Mouse (Mus musculus) retina, postnatal 7 days (tissue): Measurements from ENCODE around the gene 1190005I06Rik.
A peak's percentile ranks its signal among the peaks of the same experiment; 100 is the strongest.

Experiments
- DNase-seq: peaks from one replicate; pipeline ENCODE4 v3.0.0-alpha.2; 2012; ENCODE audit warnings: low read depth, low spot score

Gene 1190005I06Rik

DNA sequence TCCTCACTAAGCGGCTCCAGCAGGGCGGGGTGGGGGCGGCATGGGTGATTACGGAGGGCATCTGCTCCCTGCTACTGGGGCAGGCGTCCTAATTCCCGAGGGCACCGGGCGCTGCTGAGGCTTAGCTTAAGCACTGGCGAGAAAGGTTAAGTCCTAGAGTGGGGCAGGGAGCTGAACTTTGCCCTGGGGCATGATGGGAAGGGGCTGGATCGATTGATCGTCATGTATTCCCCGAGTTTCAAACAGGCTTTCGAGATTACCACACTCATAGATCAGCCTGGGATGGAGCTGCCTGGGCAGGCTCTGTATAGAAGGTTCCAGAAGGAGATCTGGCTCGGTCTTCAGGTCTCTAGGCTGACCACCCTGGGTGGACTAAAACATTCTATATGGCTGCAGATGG, 25.3 kb downstream of the 1190005I06Rik start:
- DNase-seq = no peak

DNA sequence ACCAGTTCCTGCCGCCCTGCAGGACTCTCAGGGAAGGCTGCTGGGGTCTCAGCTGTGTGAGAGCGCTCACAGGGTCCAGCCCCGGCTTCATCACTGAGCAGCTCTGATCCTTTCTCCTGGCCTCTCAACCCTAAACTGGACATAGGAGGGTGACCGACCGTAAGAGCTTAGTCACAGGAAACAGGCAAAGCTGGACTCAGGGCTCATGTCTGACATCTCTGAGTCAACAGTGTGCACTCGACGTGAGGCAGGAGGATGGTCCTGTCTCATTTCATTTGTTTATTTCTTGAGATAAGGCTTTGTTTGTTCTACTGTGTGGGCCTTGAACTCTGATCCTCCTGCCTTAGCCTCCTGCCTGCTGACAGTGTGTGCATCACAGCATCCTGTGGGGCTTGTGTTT, 27.0 kb downstream of the 1190005I06Rik start:
- no peak for DNase-seq

DNA sequence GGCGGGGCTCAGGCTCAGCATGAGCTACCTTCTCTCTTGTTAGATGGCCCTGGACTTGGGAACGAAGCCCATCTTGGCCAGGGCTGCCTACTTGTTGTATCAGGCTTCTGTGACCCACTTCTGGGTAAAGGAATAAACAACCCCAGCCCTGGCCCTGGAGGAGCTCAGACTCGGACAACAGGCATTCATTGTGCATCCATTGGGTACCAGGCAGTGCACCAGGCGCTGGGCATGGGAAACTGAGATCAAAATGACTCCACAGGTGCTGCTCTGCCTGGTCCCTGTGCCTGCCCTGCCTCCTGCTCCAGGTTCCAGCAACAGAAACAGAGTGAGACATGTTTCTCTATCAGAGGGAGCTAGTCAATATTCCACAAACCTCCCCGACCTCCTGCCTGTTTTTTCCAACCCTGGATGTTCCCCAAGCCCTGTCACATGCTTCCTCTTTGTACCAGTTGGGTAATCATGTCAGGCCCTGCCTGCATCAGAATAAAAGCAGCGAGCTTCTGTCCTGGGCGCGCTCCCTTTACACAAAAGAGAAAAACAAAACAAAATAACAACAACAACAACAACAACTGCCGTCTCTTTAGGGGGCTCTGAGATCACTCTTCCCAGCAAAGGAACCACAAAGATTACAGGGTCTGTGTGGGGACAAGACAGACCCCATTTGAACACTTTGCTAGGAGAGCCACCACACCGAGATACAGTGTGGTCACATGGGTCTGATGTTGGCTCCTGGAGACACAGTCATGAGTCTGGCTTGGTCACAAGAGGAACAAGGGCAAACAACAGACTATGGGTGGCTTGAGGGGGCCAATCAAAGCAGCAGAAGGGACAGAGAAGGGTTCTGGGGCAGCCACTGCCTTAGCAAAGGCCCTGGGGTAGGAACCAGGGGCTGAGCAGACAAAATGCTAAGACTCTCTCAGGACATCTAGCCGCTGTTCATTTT, 27.9 kb downstream of the 1190005I06Rik start:
- DNase-seq = no peak

DNA sequence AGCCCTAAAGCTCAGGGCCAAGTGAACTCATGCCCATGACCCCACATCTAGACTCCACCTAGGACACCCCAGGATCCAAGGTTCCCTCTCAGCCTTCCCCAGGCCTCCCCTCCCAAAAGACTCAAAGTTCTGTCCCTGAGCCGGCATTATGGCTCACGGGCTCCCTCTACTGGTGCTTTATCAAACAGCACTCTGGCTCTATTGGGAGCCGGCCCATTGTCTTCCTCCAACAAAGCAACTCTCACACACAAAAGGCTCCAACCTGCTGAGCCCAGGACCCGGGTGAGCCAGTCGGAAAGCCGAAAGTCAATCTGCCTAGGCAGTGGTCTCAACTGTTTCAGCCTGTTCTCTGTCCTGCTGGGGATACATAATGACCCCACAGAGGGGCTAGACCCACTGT, 29.3 kb downstream of the 1190005I06Rik start:
- no peak for DNase-seq

DNA sequence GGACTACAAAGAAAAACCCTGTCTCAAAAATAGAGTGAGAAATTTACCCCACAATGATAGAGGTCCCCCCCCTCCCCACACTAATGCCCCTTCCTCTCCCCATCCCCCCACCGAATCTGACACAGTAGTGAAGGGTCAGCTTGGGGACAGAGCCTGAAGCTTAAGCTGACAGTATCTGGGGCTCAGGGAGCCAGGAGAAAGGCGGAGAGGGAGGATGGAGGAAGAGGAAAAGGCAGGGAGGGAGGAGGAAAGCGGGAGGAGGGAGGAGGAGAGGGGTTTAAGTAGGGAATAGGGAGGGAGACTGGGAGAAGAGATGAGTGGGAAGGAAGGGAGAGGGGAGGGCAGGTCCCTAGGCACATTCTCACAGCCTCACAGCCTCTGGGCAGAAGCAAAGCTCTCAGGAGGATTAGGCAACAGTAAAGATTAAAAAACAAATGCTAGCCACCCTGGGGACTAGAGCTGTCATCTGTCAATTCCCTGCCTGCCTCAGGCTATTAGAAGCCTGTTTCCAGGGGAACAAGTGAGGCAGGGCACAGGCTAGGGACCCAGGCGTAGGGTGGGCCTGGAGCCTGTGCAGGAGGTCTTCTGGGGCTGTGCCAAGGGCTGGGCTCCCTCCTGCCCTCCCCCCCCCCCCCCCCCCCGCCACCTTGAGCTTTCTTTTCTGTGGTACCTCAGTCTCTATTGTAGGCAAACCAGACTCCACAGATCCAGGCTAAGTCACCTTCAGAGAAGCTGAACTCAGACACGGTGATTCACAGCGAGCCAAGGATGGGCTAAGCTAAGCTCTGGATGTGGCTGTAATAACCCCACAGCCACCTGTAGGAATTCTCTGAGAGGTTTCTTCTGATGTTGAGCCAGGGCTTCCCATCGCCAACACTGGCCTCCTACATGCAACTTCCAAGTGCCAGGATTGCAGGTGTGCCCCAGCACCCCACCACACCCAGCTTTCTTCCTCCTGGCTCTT, 30.5 kb downstream of the 1190005I06Rik start:
- DNase-seq = no peak

DNA sequence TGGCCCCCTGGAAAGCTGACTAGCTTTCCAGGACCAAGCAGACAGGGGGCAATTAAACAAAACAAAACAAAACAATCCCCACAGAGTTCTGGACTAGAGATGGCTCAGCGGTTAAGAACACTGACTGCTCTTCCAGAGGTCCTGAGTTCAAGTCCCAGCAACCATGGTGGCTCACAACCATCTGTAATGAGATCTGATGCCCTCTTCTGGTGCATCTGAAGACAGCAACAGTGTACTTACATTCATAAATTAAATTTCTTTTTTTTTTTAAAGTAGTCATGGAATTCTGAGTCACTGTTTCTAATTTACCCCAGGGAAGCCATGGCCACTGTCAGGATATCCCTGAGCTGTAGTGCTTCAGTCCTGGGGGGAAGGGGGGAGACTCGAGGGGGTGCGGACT, 32.9 kb downstream of the 1190005I06Rik start:
- no peak for DNase-seq

DNA sequence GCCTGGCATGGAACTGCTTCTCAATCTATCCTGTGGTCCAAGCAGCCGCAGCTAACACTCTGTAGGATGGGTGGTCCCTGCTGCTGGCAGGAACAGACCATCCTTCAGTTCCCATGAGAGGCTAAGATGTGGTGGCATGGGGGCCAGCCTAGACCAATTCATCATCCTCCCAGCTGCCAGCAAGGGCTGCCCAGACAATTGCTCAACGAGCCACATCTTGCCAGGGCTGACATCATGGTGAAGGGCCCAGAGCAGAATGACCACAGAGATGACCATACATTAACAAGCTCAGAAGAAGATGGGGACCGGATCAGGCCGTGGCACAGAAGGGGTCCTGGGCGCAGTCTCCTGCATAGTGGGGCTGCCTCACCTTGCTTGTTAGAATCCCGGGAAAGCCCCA, 36.6 kb downstream of the 1190005I06Rik start:
- DNase-seq = no peak

DNA sequence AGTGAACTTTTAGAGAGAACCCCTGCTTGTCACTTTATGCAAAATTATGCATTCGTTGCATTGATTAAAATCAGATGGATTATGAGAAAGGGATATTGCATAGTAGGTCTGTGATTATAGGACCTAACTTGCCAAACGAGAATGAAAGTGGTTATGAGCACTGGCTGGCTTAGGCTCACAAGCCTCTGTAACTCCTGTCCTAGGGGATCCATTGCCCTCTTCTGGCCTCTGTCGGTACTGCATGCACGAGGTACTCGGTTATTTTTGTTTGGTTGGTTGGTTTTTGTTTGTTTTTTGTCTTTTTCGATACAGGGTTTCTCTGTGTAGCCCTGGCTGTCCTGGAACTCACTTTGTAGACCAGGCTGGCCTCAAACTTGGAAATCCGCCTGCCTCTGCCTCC, 39.5 kb downstream of the 1190005I06Rik start:
- DNase-seq = no peak

DNA sequence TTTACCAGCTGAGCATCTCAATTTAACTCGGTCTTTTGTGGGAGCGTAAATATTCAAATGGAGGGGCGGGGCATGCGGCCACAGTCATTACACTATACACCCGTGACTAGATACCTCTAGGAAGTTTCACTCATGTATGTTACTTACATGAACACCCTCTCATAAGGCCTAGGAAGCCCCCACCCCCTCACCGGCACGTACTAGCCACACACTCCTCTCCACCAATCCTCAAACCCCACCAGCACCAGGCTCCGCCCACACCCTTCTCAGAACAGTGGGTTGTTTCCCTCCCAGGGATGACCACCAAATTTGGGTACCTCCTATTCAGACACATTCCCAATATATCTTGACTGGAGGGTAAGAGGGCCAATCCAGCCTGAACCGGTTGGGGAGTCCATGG, 40.0 kb downstream of the 1190005I06Rik start:
- DNase-seq = no peak

DNA sequence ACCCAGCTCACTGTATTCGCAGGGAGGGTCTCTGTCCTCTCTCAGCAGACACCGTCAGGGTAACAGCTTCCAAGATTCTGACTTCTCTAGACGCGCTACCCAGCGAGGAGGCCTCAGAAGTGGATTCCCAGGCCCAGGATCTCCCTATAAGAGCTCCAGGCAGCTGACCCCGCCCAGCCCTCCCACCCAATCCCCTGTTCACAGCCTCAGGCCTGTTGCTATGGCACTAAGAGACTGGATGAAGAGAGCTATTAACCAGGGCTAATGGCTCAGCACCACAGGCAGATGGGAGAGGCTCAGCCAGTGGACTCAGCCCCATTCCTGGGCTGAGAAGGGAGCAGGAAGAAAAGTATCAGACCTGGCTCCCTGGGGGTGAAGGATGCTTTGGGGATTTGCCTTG, 44.8 kb downstream of the 1190005I06Rik start:
- DNase-seq = no peak

DNA sequence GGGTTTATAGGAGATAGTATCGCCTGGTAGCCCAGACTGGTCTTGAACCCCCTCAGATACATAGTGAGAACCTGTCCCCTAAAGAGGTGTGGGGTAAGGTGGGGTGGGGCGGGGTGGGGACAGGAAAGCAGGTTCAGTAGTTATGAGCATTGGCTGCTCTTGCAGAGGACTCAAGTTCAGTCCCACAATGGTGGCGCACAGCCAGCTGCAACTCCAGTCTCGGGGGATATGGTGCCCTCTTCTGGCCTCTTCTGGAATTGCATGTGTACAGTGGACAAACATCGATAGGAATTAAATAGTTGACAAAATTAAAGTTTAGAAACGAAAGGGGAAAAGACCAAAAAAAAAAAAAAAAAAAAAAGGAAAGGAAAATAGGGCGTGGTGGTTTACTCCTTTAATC, 47.9 kb downstream of the 1190005I06Rik start:
- no peak for DNase-seq

DNA sequence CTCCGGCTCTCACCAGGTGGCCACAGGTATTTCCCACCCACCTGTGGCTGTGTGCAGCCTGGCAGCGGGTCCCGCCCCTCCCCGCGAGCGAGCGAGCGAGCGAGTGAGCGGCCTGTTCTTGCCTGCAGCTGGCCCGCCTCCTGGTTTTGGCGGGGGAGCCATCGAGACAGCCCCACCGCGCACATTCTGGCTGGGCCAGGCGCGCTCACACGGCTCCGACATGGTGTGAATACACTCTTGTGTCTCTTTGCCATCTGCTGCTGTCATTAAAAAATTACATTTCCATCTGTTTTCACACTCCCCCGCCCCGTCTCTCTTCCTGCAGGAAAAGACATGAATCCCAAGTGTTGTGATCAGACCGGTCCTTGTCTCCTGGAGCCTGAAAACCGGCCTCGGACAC, 48.9 kb downstream of the 1190005I06Rik start:
- no peak for DNase-seq

DNA sequence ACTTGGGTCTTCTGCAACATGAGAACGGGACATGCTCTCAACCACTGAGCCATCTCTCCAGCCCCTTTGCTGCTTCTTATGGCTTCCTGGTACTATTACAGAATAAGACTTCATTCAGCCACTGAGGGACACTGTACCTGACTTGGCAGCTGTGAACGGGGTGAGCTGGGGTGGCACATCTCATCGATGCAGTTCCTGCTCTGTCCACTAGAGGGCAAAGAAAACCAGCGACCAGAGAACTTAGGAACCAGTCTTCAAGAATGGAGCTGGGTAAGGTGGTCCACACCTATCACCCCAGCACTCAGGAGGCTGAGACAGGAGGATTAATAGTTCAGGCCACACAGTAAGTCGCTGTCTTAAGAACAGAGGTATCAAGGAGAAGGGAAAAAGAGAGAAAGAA, 51.5 kb downstream of the 1190005I06Rik start:
- DNase-seq = peak; percentile 72

DNA sequence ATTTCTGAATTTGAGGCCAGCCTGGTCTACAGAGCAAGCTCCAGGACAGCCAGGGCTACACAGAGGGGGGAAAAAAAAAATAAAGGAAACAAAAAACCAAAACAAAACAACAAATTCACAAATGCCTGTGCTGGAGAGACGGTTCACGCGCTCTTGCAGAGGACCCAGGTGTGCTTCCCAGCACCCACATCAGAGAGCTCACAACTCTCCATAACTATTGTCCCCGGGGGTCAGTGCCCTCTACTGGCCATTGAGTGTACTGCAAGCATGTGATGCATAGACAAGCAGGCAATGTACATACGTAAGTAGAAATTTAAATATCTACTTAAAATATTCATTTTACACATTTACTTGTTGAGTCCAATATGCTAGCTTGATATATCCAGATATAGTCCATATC, 52.9 kb downstream of the 1190005I06Rik start:
- DNase-seq = no peak

DNA sequence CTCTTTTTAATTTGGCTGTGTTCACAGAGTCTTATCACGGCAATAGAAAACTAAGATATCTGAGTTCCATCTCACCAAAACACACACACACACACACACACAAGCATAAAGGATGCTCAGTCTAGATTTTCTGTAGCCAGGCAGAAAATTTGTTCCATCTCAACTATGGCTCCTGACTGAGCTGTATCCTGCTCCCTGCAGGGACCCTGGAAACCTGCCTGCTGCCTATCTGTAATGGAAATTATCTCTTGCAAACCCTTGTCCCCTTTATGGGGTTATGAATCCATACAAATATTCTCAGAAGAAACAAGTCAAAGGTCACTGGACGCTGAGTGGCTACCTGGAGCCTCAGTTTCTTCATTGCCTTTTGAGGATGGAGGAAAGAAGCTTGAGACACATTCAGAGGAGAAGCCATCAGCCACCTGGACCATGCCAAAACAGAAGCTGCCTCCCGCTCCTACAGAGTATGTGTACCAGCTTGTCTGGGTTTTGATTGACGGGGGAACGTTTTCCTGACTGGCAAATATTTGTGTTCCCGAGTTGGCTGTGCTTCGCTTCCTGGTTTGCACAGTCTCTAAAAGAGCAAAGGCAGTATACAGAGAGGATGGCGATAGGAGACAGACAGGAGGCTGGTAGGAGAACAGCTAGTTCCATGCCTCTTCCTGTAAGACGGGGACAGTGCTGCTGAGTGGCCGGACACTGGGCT, 55.7 kb downstream of the 1190005I06Rik start:
- DNase-seq = no peak

DNA sequence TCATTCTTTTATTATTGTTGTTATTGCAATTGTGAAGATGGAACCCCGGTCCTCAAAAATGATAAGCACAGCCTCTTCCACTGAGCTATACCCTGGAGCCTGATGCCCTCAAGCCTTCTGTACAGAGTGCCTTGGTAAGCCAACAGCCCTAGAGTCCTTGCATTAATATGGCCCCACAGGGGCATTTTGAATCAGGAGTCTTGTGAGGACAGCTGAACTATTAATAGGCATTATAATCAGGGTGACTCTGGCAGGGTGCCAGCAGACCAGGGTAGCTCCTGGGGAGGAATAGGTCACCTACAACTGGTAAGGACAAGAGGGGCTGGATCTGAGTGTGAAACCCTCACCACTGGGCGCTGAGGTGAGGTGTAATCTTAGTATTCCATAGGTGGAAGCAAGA, 57.5 kb downstream of the 1190005I06Rik start:
- no peak for DNase-seq

DNA sequence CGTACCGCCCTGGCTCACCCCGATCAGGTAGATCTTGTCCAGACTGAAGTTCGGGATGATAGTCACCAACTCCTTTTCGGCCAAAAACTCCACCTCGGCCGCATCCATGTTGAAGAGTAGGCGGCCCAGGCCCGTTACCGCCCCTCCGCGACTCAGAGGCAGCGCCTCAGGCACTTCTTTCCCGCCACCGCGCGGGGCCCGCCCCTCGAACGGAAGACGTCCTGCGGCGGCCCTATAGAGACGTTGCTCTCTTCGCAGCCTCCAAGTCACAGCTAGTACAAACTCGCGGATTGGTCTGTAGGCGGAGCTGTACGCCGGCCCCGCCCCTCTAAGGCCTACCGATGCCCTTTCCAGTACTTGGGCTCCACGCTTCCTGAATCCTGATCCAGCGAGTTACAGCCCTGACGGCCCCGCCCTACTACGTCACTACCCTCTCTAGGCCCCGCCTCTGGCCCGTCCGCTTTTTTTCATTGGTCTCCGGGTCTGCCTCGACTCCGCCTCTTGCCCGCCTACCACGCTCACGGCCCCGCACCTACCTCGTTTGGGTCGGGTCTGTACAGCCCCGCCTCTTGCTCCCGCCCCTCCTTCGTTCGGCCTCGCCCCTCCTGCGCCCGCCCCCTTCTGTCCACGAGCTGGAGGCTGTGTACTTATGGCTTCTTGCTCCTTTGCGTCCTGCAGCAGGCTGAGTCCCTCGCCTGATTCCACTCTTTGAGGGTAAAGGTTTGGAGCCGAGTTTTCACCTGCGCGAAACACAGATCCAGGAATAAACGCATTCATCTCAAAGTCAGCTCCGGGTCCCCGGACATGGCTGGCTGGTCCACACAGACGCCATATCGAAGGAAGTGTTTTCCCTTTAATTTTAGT, 58.3 kb downstream of the 1190005I06Rik start, which contains the start of gene Gins2:
TSS of gene Gins2 (minus strand) at position 397 of the 864 bp plus-strand sequence.
- peak; percentile 97 for DNase-seq

DNA sequence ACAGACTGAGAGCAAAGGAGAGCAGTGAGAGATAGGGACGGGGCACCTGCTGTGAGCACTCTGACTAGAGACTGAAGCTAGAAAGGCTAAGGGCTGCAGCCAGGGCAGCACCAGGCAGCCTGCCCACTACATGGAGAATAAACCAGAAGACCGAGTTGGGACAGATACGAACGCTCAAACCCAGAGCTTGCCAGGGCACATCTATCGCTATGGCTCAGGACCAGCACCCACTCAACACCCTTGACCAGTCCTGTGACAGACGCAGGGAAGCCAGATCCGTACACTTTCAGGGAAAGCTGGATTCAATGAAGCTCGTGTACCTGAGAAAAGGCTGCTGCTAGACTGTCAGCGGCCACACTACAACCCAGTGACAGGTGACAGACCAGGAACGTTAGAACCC, 61.9 kb downstream of the 1190005I06Rik start:
- DNase-seq = no peak

DNA sequence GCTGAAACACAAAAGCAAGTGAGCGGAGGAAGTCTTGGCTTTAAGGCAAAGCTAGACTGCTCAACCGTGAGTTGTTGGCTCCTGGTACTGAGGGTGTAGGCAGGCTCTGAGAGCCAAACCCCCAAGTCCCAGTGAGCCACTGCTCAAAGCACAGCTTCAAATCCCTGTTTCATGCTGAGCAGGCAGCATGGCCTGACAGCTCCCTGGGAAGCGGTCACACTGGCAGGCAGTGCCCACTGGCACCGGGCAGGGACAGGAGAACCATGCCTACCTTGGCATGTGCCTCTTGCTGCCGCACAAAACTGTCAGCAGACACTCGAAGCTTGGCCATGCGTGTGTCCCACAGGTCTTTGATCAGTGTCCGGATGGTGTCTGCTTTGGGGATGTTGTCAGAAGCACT, 65.6 kb downstream of the 1190005I06Rik start:
- no peak for DNase-seq

DNA sequence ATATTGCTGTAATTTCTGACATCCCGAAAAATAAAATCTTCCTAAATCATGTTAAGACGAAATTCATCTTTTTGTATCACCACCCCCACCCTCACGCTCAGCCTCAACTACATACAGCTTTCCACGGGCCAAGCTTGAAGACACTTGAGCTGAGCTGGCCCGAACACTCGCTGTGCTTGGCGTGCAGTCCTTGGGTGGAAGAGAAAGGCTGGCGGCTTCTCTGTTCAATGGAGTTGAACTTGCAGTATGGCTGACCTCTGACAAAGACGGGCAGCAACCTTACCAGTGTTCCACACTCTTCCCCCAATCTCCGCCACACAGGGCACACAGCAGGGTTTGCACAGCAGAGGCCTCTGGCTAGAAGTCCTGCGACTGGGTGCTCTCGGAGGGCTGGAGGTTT, 66.1 kb downstream of the 1190005I06Rik start:
- no peak for DNase-seq
